ENCODE assay signal across 16 mouse cellular contexts in genomic region chr1:112703939-112704338, GRCm38 (mm10).
DNase-seq lines count a peak whose midpoint lies in the region; ATAC-seq and TF ChIP-seq lines count a peak whose summit lies in the region.
"Had no signal": no experiment of that assay in that cellular context is flagged by ENCODE, and none has a peak within 500 bp of the region (broad histone marks: within the 10 kb centered on the region; RNA-seq: fewer than 3 reads in every experiment).

No protein-coding gene starts in this region.

- intact Hi-C loops in heart, adult 2 months (cut with DNase I) = no loop called here
- intact Hi-C loops in heart, postnatal 36 days (cut with DNase I) = no loop called here

- no peaks in the 10 kb centered on the region for H3K27me3 ChIP-seq in heart, adult 2 months (ENCODE audit: control insufficient read depth, insufficient read depth, low read length)
- no peaks in the 10 kb centered on the region for H3K27me3 ChIP-seq in liver, adult 2 months (ENCODE audit: control insufficient read depth, insufficient read depth, low read length)
- no peaks in the 10 kb centered on the region for H3K27me3 ChIP-seq in liver, postnatal 0 days (ENCODE audit: insufficient read depth, low read length)
- no peaks in the 10 kb centered on the region for H3K27me3 ChIP-seq in stomach, postnatal 0 days (ENCODE audit: control insufficient read depth, insufficient read depth, low read length)
- H3K27me3 ChIP-seq: limb, embryonic 12.5 days had no signal

- ATAC-seq in liver, postnatal 0 days = no peak
- ATAC-seq in stomach, postnatal 0 days (ENCODE audit: low FRiP score, low TSS enrichment) = no peak
- ATAC-seq: CD4-positive, CD25-positive, alpha-beta regulatory T cell, adult 4 months; hindbrain, embryonic 16.5 days had no signal

- no peaks in the 10 kb centered on the region for H3K79me2 ChIP-seq in heart, adult 2 months (replicated peaks; ENCODE audit: control insufficient read depth, insufficient read depth, low read length)
- no peaks in the 10 kb centered on the region for H3K79me2 ChIP-seq in liver, adult 2 months (ENCODE audit: control insufficient read depth, insufficient read depth, low read length)

- no peak overlapping the region for H3K9ac ChIP-seq in heart, adult 2 months (ENCODE audit: low read depth, low read length)
- H3K9ac ChIP-seq in liver, adult 2 months (ENCODE audit: low read depth, low read length) = no peak overlapping the region
- no peak overlapping the region for H3K9ac ChIP-seq in liver, postnatal 0 days (replicated peaks)
- H3K9ac ChIP-seq in stomach, postnatal 0 days (ENCODE audit: low read length) = no peak overlapping the region
- H3K9ac ChIP-seq: limb, embryonic 12.5 days had no signal

- no peak overlapping the region for H3K4me2 ChIP-seq in liver, postnatal 0 days (ENCODE audit: low read depth, low read length)
- no peak overlapping the region for H3K4me2 ChIP-seq in stomach, postnatal 0 days (replicated peaks; ENCODE audit: low read depth)
- H3K4me2 ChIP-seq: limb, embryonic 12.5 days had no signal

- no peak overlapping the region for H3K27ac ChIP-seq in heart, adult 2 months
- H3K27ac ChIP-seq in liver, adult 2 months (replicated peaks; ENCODE audit: insufficient read depth, low read depth, low read length) = no peak overlapping the region
- no peak overlapping the region for H3K27ac ChIP-seq in liver, postnatal 0 days (ENCODE audit: low read depth)
- no peak overlapping the region for H3K27ac ChIP-seq in stomach, postnatal 0 days (replicated peaks)
- H3K27ac ChIP-seq: limb, embryonic 12.5 days had no signal

- no peaks in the 10 kb centered on the region for H3K9me3 ChIP-seq in liver, postnatal 0 days (ENCODE audit: low read length)
- no peaks in the 10 kb centered on the region for H3K9me3 ChIP-seq in stomach, postnatal 0 days (ENCODE audit: control insufficient read depth, low read length)

- no peak for TF ChIP-seq EP300 in heart, adult 2 months (IDR thresholded peaks at IDR 0.05; ENCODE audit: insufficient read depth, low read depth, low read length)
- TF ChIP-seq EP300 in liver, postnatal 0 days (IDR thresholded peaks at IDR 0.05; ENCODE audit: low read depth) = no peak
- TF ChIP-seq EP300 in stomach, postnatal 0 days (optimal IDR thresholded peaks at IDR 0.05) = no peak

- no peaks in the 10 kb centered on the region for H3K36me3 ChIP-seq in heart, adult 2 months (ENCODE audit: control insufficient read depth, insufficient read depth, low read length)
- H3K36me3 ChIP-seq in liver, adult 2 months (ENCODE audit: control insufficient read depth, insufficient read depth, low read length) = no peaks in the 10 kb centered on the region
- no peaks in the 10 kb centered on the region for H3K36me3 ChIP-seq in liver, postnatal 0 days (replicated peaks; ENCODE audit: insufficient read depth, low read length)
- H3K36me3 ChIP-seq in stomach, postnatal 0 days (ENCODE audit: control insufficient read depth, insufficient read depth, low read length) = no peaks in the 10 kb centered on the region
- H3K36me3 ChIP-seq: limb, embryonic 12.5 days had no signal

- H3K4me1 ChIP-seq in heart, adult 2 months (ENCODE audit: control insufficient read depth, insufficient read depth, low read length) = no peaks in the 10 kb centered on the region
- H3K4me1 ChIP-seq in liver, adult 2 months (ENCODE audit: control insufficient read depth, insufficient read depth, low read length) = no peaks in the 10 kb centered on the region
- no peaks in the 10 kb centered on the region for H3K4me1 ChIP-seq in liver, postnatal 0 days (ENCODE audit: insufficient read depth)
- no peaks in the 10 kb centered on the region for H3K4me1 ChIP-seq in stomach, postnatal 0 days (replicated peaks; ENCODE audit: control insufficient read depth, insufficient read depth)
- H3K4me1 ChIP-seq: limb, embryonic 12.5 days had no signal

- DNase-seq in heart, adult 2 months = no peak
- DNase-seq in heart, adult 11 months = no peak
- DNase-seq in liver, adult 2 months (ENCODE audit: extremely low read depth, low read depth, low spot score) = peak; percentile 19
- DNase-seq in liver, postnatal 0 days = no peak
- DNase-seq in R1 (ENCODE audit: low read depth, low spot score) = peak; percentile 36
- no peak for DNase-seq in stomach, postnatal 0 days (ENCODE audit: low spot score)
- no peak for DNase-seq in natural killer cell, adult 2 months (ENCODE audit: low spot score in 2 of 2)
- DNase-seq in heart, postnatal 36 days = no peak
- DNase-seq: adrenal gland, postnatal 10 days; kidney, postnatal 10 days; layer of hippocampus, postnatal 36 days; right cerebral cortex, adult 18-20 months had no signal

- no peak overlapping the region for H3K4me3 ChIP-seq in heart, adult 2 months
- H3K4me3 ChIP-seq in liver, adult 2 months (ENCODE audit: insufficient read depth, low read depth, low read length) = no peak overlapping the region
- H3K4me3 ChIP-seq in liver, postnatal 0 days (ENCODE audit: low read depth, low read length) = no peak overlapping the region
- H3K4me3 ChIP-seq in stomach, postnatal 0 days (ENCODE audit: low read depth, low read length) = no peak overlapping the region
- H3K4me3 ChIP-seq: erythroblast, embryonic 14.5 days; limb, embryonic 12.5 days had no signal

- peak; percentile 8; the same call in 1 of the 2 replicates for TF ChIP-seq CTCF in heart, adult 2 months (IDR thresholded peaks at IDR 0.05)
- TF ChIP-seq CTCF in liver, adult 2 months (IDR thresholded peaks at IDR 0.05; ENCODE audit: low read depth, low read length) = no peak
- no peak for TF ChIP-seq CTCF in liver, postnatal 0 days (IDR thresholded peaks at IDR 0.05; ENCODE audit: low read depth)
- peak; percentile 62 for TF ChIP-seq CTCF in stomach, postnatal 0 days (IDR thresholded peaks at IDR 0.05; ENCODE audit: low read depth)

- no peak for TF ChIP-seq POLR2A in heart, adult 2 months (IDR thresholded peaks at IDR 0.05; ENCODE audit: insufficient read depth, low read depth, low read length)
- TF ChIP-seq POLR2A in liver, adult 2 months (IDR thresholded peaks at IDR 0.05; ENCODE audit: extremely low read depth, insufficient read depth, low read length) = no peak

Comparison
In these comparisons a context has a peak if more than half of its experiments do, and no peak if none do; other contexts are left out.
1. DNase-seq: peak in liver, adult 2 months (single experiment) and R1 (single experiment); none in heart, adult 2 months (0 of 2), heart, adult 11 months (single experiment), liver, postnatal 0 days (single experiment), stomach, postnatal 0 days (single experiment), natural killer cell, adult 2 months (0 of 2) and heart, postnatal 36 days (0 of 2).
2. CTCF ChIP-seq: peak in heart, adult 2 months (single experiment) and stomach, postnatal 0 days (single experiment); none in liver, adult 2 months (single experiment) and liver, postnatal 0 days (single experiment).